Mouse (Mus musculus) limb, embryonic 11.5 days (tissue): ENCODE measurements around the gene Fmod. TPM values are rescaled to one million over a fixed set of nuclear protein-coding genes. Genes with fewer than 3 reads are reported as not detected.

Experiments used
- ATAC-seq: fragments of 200-750 bp; cut with Nextera tagmentation; 2 replicates; pipeline ENCODE4 v1.8.0; 2017; ENCODE audit warnings: low read depth; ENCODE audit not compliant: insufficient number of reproducible peaks, low FRiP score, low TSS enrichment
- DNase-seq: peaks from one replicate; pipeline ENCODE4 v3.0.0-alpha.2; 2015; ENCODE audit warnings: low spot score
- H3K27ac ChIP-seq: fragments of 300-500 bp; sonication (generic); replicated peaks from 2 replicates; pipeline ENCODE4 v1.5.1; 2014; ENCODE audit warnings: low read depth, mild to moderate bottlenecking, low read length
- H3K27me3 ChIP-seq: fragments of 300-500 bp; sonication (generic); 2 replicates; pipeline ENCODE4 v1.6.1; 2014; ENCODE audit warnings: mild to moderate bottlenecking, low read length, mixed read lengths; ENCODE audit not compliant: control insufficient read depth, insufficient read depth
- H3K36me3 ChIP-seq: fragments of 300-500 bp; sonication (generic); 2 replicates; pipeline ENCODE4 v1.6.1; 2014; ENCODE audit warnings: mild to moderate bottlenecking, low read length, moderate library complexity, mixed read lengths; ENCODE audit not compliant: control insufficient read depth, insufficient read depth
- H3K4me1 ChIP-seq: fragments of 300-500 bp; sonication (generic); 2 replicates; pipeline ENCODE4 v1.6.1; 2014; ENCODE audit warnings: low read length, mixed read lengths; ENCODE audit not compliant: control insufficient read depth, insufficient read depth
- H3K4me2 ChIP-seq: fragments of 300-500 bp; sonication (generic); 2 replicates; pipeline ENCODE4 v1.6.1; 2014; ENCODE audit warnings: low read depth, mild to moderate bottlenecking, moderate library complexity; ENCODE audit not compliant: severe bottlenecking
- H3K4me3 ChIP-seq: fragments of 300-500 bp; sonication (generic); 2 replicates; pipeline ENCODE4 v1.5.1; 2014; ENCODE audit warnings: low read depth, low read length
- H3K9ac ChIP-seq: fragments of 300-500 bp; sonication (generic); 2 replicates; pipeline ENCODE4 v1.6.1; 2014; ENCODE audit warnings: mild to moderate bottlenecking, low read length
- H3K9me3 ChIP-seq: fragments of 300-500 bp; sonication (generic); 2 replicates; pipeline ENCODE4 v1.6.1; 2016; ENCODE audit warnings: low read length; ENCODE audit not compliant: control insufficient read depth
- WGBS: fragments of 180-500 bp; shearing (Covaris S2); extraction: QIAGEN DNeasy Blood & Tissue Kit; methylation state at CpG from one replicate; pipeline ENCODE4 v1.1.7; 2014; 5-methylcytosine and 5-hydroxymethylcytosine counted together
- polyA plus RNA-seq: library from polyadenylated mRNA; unstranded; fragments of >200 nt; fragmentation: Nextera tagmentation; extraction: Ambion mirVana; gene quantifications from 2 replicates; pipeline ENCODE4 v1.2.1, GENCODE M21; 2014

Gene Fmod
- polyA plus RNA-seq, 1 experiment from 2014 or later, result 2.9 TPM

GRCm38 (mm10) chr1:134079477-134080163 lies 42.6 kb downstream of the Fmod start:
- Histone ChIP-seq H3K4me1 (peaks cover 9% of the 10 kb centered on the region; the same call in 1 of the 2 replicates), H3K27ac (0 out of 2 replicates have a peak overlapping the region, but pooled peaks have one; percentile 5), H3K9ac (peak overlapping the region; percentile 43), H3K4me2 (peak overlapping the region; percentile 76), H3K27me3 (no peaks in the 10 kb centered on the region), H3K36me3 (no peaks in the 10 kb centered on the region), H3K4me3 (peak overlapping the region; percentile 65), H3K9me3 (no peaks in the 10 kb centered on the region)
- WGBS, result 9% methylated on average over 9 of the region's 9 CpGs
- ATAC-seq, result no peak
- no peak for DNase-seq

DNA sequence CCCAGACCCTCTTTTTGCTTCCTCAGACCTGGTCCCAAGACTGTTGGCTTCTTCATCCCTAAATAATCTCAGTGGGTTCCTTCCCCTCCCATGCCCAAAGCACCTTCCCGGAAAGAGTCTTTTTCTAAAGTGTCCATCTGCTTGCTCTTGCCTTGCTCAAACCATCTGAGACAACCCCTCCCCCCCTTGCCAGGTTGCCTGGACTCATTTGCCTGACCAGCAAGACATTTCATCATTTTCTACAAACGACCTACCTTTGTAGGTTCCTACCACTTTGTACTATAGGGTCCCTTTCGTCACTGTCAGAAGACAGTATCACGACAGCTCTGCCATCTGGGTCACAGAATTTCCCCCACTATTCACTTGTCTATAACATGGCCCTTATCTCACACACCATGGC lies 43.4 kb downstream of the Fmod start:
- WGBS, result 75% methylated on average over 4 of the region's 4 CpGs

DNA sequence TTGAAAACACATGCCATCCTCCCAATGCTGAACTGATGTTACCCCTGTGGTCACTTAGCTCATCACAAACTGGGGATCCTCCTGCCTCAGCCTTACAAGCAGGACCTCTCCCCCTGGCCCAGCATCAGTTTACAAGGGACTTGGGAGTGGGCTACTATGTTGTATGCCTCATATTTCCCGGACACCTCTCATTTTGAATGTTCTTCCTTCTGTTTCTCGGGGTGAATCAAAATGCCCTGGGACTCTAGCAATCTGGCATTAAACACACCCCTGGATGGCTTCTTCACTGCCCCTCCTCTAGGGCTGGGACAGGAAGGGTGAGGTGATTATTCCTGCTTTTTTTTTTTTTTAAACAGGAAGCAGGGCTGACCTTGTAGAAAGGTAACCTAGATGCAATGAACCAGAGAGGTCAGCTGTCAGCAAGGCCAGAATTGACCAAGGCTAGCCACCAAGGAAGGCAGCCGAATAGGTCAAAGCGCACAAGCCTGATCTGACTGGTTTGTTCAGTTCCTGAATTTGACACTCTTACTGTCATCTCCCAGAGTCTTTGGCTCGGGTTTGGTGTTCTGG lies 43.9 kb downstream of the Fmod start:
- H3K4me3 ChIP-seq, result no peak overlapping the region
- DNase-seq (no peak), ATAC-seq (no peak)
- no peak overlapping the region for H3K9ac ChIP-seq
- H3K9me3 ChIP-seq, result no peaks in the 10 kb centered on the region
- 85% methylated on average over 5 of the region's 5 CpGs for WGBS
- H3K27me3 ChIP-seq, result no peaks in the 10 kb centered on the region
- H3K4me1 ChIP-seq, result peaks cover 9% of the 10 kb centered on the region
- no peaks in the 10 kb centered on the region for H3K36me3 ChIP-seq
- no peak overlapping the region for H3K27ac ChIP-seq
- H3K4me2 ChIP-seq, result no peak overlapping the region

More for the DNA sequence above, 43.4 kb downstream of the Fmod start:
- Histone ChIP-seq H3K27ac (no peak overlapping the region), H3K4me2 (no peak overlapping the region), H3K9me3 (no peaks in the 10 kb centered on the region), H3K4me1 (peaks cover 9% of the 10 kb centered on the region; the same call in 1 of the 2 replicates), H3K4me3 (no peak overlapping the region), H3K27me3 (no peaks in the 10 kb centered on the region), H3K9ac (no peak overlapping the region), H3K36me3 (no peaks in the 10 kb centered on the region)
- DNase-seq (no peak), ATAC-seq (no peak)

GRCm38 (mm10) chr1:134082987-134083516 lies 46.0 kb downstream of the Fmod start:
- H3K9ac ChIP-seq, result no peak overlapping the region

DNA sequence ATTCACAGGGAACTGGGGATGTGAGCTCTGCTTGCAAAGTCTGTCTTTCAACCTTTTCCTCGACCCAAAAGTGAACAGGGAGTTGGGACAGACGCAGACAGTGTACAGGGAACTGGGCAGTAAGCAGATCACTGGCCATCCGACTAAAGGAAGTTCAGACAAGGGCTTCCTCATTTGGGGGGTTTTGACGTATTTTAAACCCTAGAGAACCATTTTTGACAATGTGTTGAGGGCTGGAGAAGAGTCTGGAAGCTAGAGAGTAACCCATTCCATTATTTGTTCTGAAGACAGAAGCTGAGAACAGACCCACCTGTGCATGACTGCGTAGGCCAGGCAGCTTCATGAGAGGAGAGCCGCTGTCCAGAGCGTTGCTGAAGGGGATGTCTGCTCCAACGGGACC lies 46.6 kb downstream of the Fmod start:
- WGBS, result 82% methylated on average over 8 of the region's 8 CpGs
- Histone ChIP-seq H3K9me3 (no peaks in the 10 kb centered on the region), H3K4me3 (no peak overlapping the region), H3K36me3 (no peaks in the 10 kb centered on the region), H3K27ac (no peak overlapping the region), H3K4me1 (peaks cover 11% of the 10 kb centered on the region), H3K4me2 (no peak overlapping the region), H3K9ac (no peak overlapping the region), H3K27me3 (no peaks in the 10 kb centered on the region)
- ATAC-seq (no peak), DNase-seq (no peak)

More at GRCm38 (mm10) chr1:134082987-134083516, 46.0 kb downstream of the Fmod start:
- ATAC-seq, result no peak
- H3K4me1 ChIP-seq, result peaks cover 15% of the 10 kb centered on the region
- WGBS, result 64% methylated on average over 11 of the region's 11 CpGs
- DNase-seq, result no peak
- no peaks in the 10 kb centered on the region for H3K27me3 ChIP-seq
- H3K36me3 ChIP-seq, result no peaks in the 10 kb centered on the region
- no peak overlapping the region for H3K4me2 ChIP-seq
- H3K27ac ChIP-seq, result no peak overlapping the region
- no peaks in the 10 kb centered on the region for H3K9me3 ChIP-seq
- no peak overlapping the region for H3K4me3 ChIP-seq

GRCm38 (mm10) chr1:134084128-134084527 lies 47.1 kb downstream of the Fmod start:
- Histone ChIP-seq H3K9me3 (no peaks in the 10 kb centered on the region), H3K27ac (no peak overlapping the region), H3K4me3 (no peak overlapping the region), H3K36me3 (no peaks in the 10 kb centered on the region), H3K27me3 (no peaks in the 10 kb centered on the region), H3K4me1 (peaks cover 11% of the 10 kb centered on the region), H3K9ac (no peak overlapping the region), H3K4me2 (no peak overlapping the region)
- 91% methylated on average over 3 of the region's 3 CpGs for WGBS
- DNase-seq, result no peak
- ATAC-seq, result no peak

DNA sequence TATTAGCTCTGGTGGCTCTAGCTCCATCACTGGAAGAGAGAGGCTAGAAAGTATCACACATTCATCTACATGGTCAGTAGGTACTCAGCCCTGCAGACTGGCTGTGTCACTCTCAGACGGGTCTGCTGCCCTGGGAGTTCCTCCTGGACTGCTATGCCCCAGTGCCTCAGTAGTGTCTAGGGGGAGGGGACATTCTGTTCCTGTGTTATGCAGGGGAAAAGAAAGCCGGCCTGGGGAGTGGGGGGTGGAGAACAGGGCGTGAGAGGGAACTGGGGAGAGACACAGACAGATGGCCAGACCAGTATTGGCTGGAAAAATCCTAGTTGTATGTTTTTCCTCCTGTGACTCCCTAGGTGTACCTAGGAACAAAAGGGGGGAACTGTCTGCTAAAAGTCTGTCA lies 49.0 kb downstream of the Fmod start:
- no peaks in the 10 kb centered on the region for H3K9me3 ChIP-seq
- DNase-seq (no peak), ATAC-seq (no peak)
- H3K4me2 ChIP-seq, result no peak overlapping the region
- no peak overlapping the region for H3K27ac ChIP-seq
- peaks cover 7% of the 10 kb centered on the region for H3K4me1 ChIP-seq
- no peak overlapping the region for H3K9ac ChIP-seq
- 29% methylated on average over 3 of the region's 3 CpGs for WGBS
- H3K27me3 ChIP-seq, result no peaks in the 10 kb centered on the region
- no peak overlapping the region for H3K4me3 ChIP-seq
- H3K36me3 ChIP-seq, result no peaks in the 10 kb centered on the region

- WGBS, result 57% methylated on average over 16 of the region's 16 CpGs
- H3K4me3 ChIP-seq, result no peak overlapping the region
- ATAC-seq, result no peak
- H3K27me3 ChIP-seq, result no peaks in the 10 kb centered on the region
- peaks cover 7% of the 10 kb centered on the region for H3K4me1 ChIP-seq
- H3K27ac ChIP-seq, result no peak overlapping the region
- no peak for DNase-seq
- 0 out of 2 replicates have a peak overlapping the region, but pooled peaks have one; percentile 0 for H3K9ac ChIP-seq
- no peaks in the 10 kb centered on the region for H3K36me3 ChIP-seq
- no peaks in the 10 kb centered on the region for H3K9me3 ChIP-seq
- H3K4me2 ChIP-seq, result no peak overlapping the region
Observed at GRCm38 (mm10) chr1:134086811-134087398, 49.9 kb downstream of the Fmod start.
